Mouse (Mus musculus) MEL (cell line): ENCODE data around the gene Pycr2. TPM values are rescaled to one million over a fixed set of nuclear protein-coding genes. Genes with fewer than 3 reads are reported as not detected.

ENCODE experiments used
- DNase-seq: peaks from one replicate; pipeline ENCODE4 v3.0.0; 2011; ENCODE audit warnings: low read depth, low spot score
- H3K27ac ChIP-seq: 2 replicates; pipeline ENCODE4 v1.5.1; 2012; ENCODE audit warnings: low read depth, mild to moderate bottlenecking, control low read depth, low read length, moderate library complexity; ENCODE audit not compliant: control insufficient read depth
- H3K27me3 ChIP-seq, 2 experiments: fragments of 150-350 bp in 1 of 2; sonication (generic) in 1 of 2; 2 replicates each; pipeline ENCODE4 v1.6.1; 2012; ENCODE audit warnings: low read length in 2 of 2, mild to moderate bottlenecking in 2 of 2, improper control_type of control experiment in 1 of 2, moderate library complexity in 1 of 2; ENCODE audit not compliant: insufficient read depth in 2 of 2, control insufficient read depth in 1 of 2
- H3K36me3 ChIP-seq, 2 experiments: 2 replicates each; pipeline ENCODE4 v1.6.1; 2012 to 2014; ENCODE audit warnings: low read length in 2 of 2, improper control_type of control experiment in 1 of 2, inconsistent platforms in 1 of 2, mild to moderate bottlenecking in 1 of 2; ENCODE audit not compliant: insufficient read depth in 2 of 2, control insufficient read depth in 1 of 2
- H3K4me1 ChIP-seq, 2 experiments: fragments of 150-350 bp in 1 of 2; sonication (generic) in 1 of 2; 2 replicates each; pipeline ENCODE4 v1.6.1; 2012; ENCODE audit warnings: low read length in 2 of 2, improper control_type of control experiment in 1 of 2, mild to moderate bottlenecking in 1 of 2; ENCODE audit not compliant: insufficient read depth in 2 of 2, control insufficient read depth in 1 of 2
- H3K4me3 ChIP-seq, 2 experiments: fragments of 150-350 bp in 1 of 2; sonication (generic) in 1 of 2; 2 replicates each; pipeline ENCODE4 v1.5.1; 2012; ENCODE audit warnings: low read depth in 2 of 2, low read length in 2 of 2, mild to moderate bottlenecking in 2 of 2, moderate library complexity in 2 of 2, control low read depth in 1 of 2, improper control_type of control experiment in 1 of 2; ENCODE audit not compliant: control insufficient read depth in 1 of 2, insufficient read depth in 1 of 2
- H3K79me2 ChIP-seq: 2 replicates; pipeline ENCODE4 v1.6.1; 2012; ENCODE audit warnings: mild to moderate bottlenecking, low read length, moderate library complexity; ENCODE audit not compliant: control insufficient read depth, poor library complexity, insufficient read depth
- H3K9ac ChIP-seq: 2 replicates; pipeline ENCODE4 v1.6.1; 2012; ENCODE audit warnings: low read depth, mild to moderate bottlenecking, control low read depth, low read length, moderate library complexity; ENCODE audit not compliant: control insufficient read depth, poor library complexity, severe bottlenecking
- H3K9me3 ChIP-seq: fragments of 150-350 bp; sonication (generic); replicated peaks from 2 replicates; pipeline ENCODE4 v1.6.1; 2012; ENCODE audit warnings: mild to moderate bottlenecking, low read length, improper control_type of control experiment, moderate library complexity; ENCODE audit not compliant: insufficient read depth
- BHLHE40 ChIP-seq: IDR thresholded peaks from 2 replicates; pipeline ENCODE4 v1.6.1; 2012; ENCODE audit warnings: low read depth, mild to moderate bottlenecking, inconsistent platforms, low read length, improper control_type of control experiment, borderline replicate concordance
- CHD1 ChIP-seq: IDR thresholded peaks from 2 replicates; pipeline ENCODE4 v1.6.1; 2012; ENCODE audit warnings: low read depth, mild to moderate bottlenecking, inconsistent platforms, low read length, improper control_type of control experiment
- CTCF ChIP-seq, 3 experiments: IDR thresholded peaks in 2 of 3; conservative IDR thresholded peaks in 1 of 3; 2 replicates each; pipeline ENCODE4 v1.5.1; 2011 to 2012; ENCODE audit warnings: low read length in 3 of 3, low read depth in 2 of 3, mild to moderate bottlenecking in 2 of 3, improper control_type of control experiment in 1 of 3, inconsistent platforms in 1 of 3, mixed read lengths in 1 of 3, moderate library complexity in 1 of 3; ENCODE audit not compliant: control insufficient read depth in 1 of 3, insufficient read depth in 1 of 3, poor library complexity in 1 of 3, severe bottlenecking in 1 of 3
- ELF1 ChIP-seq: IDR thresholded peaks from 2 replicates; pipeline ENCODE4 v1.6.1; 2014; ENCODE audit warnings: low read depth, mild to moderate bottlenecking, inconsistent platforms, low read length, improper control_type of control experiment, moderate library complexity
- EP300 ChIP-seq, 2 experiments: IDR thresholded peaks; 2 replicates each; pipeline ENCODE4 v1.6.1; 2011; ENCODE audit warnings: improper control_type of control experiment in 2 of 2, low read length in 2 of 2, low read depth in 1 of 2, mild to moderate bottlenecking in 1 of 2
- ETS1 ChIP-seq: IDR thresholded peaks from 2 replicates; pipeline ENCODE4 v1.6.1; 2012; ENCODE audit warnings: low read depth, mild to moderate bottlenecking, inconsistent platforms, low read length, improper control_type of control experiment, moderate library complexity
- GABPA ChIP-seq: IDR thresholded peaks from 2 replicates; pipeline ENCODE4 v1.6.1; 2012; ENCODE audit warnings: low read depth, mild to moderate bottlenecking, inconsistent platforms, low read length, improper control_type of control experiment, moderate library complexity
- GATA1 ChIP-seq: IDR thresholded peaks from 2 replicates; pipeline ENCODE4 v1.6.1; 2011; ENCODE audit warnings: low read depth, low read length, improper control_type of control experiment
- HCFC1 ChIP-seq: IDR thresholded peaks from 2 replicates; pipeline ENCODE4 v1.6.1; 2012; ENCODE audit warnings: low read depth, mild to moderate bottlenecking, inconsistent platforms, low read length, improper control_type of control experiment, moderate library complexity
- JUND ChIP-seq: IDR thresholded peaks from 2 replicates; pipeline ENCODE4 v1.6.1; 2011; ENCODE audit warnings: low read depth, mild to moderate bottlenecking, improper control_type of control experiment, low read length
- MAFK ChIP-seq: IDR thresholded peaks from 2 replicates; pipeline ENCODE4 v1.6.1; 2011; ENCODE audit warnings: low read depth, mild to moderate bottlenecking, low read length, improper control_type of control experiment, borderline replicate concordance
- MAX ChIP-seq: IDR thresholded peaks from 2 replicates; pipeline ENCODE4 v1.6.1; 2011; ENCODE audit warnings: low read length, improper control_type of control experiment
- MAZ ChIP-seq: IDR thresholded peaks from 2 replicates; pipeline ENCODE4 v1.6.1; 2012; ENCODE audit warnings: low read depth, mild to moderate bottlenecking, inconsistent platforms, low read length, improper control_type of control experiment
- MEF2A ChIP-seq: IDR thresholded peaks from 2 replicates; pipeline ENCODE4 v1.6.1; 2014; ENCODE audit warnings: low read depth, mild to moderate bottlenecking, inconsistent platforms, low read length, improper control_type of control experiment; ENCODE audit not compliant: poor library complexity, insufficient replicate concordance, severe bottlenecking; ENCODE audit errors: extremely low read depth
- MXI1 ChIP-seq: IDR thresholded peaks from 2 replicates; pipeline ENCODE4 v1.6.1; 2011; ENCODE audit warnings: mild to moderate bottlenecking, low read depth, low read length, improper control_type of control experiment
- MYB ChIP-seq: IDR thresholded peaks from 2 replicates; pipeline ENCODE4 v1.6.1; 2011; ENCODE audit warnings: mild to moderate bottlenecking, low read depth, low read length, improper control_type of control experiment
- NRF1 ChIP-seq: IDR thresholded peaks from 2 replicates; pipeline ENCODE4 v1.6.1; 2014; ENCODE audit warnings: low read depth, mild to moderate bottlenecking, inconsistent platforms, low read length, improper control_type of control experiment, moderate library complexity; ENCODE audit not compliant: poor library complexity, insufficient read depth, severe bottlenecking
- POLR2A ChIP-seq, 2 experiments: IDR thresholded peaks; 2 replicates each; pipeline ENCODE4 v1.6.1; 2011 to 2012; ENCODE audit warnings: low read length in 2 of 2, mild to moderate bottlenecking in 2 of 2, control low read depth in 1 of 2, improper control_type of control experiment in 1 of 2, low read depth in 1 of 2, moderate library complexity in 1 of 2; ENCODE audit not compliant: control insufficient read depth in 1 of 2, insufficient read depth in 1 of 2, poor library complexity in 1 of 2
- POLR2AphosphoS2 ChIP-seq: IDR thresholded peaks from 2 replicates; pipeline ENCODE4 v1.6.1; 2011; ENCODE audit warnings: low read length, improper control_type of control experiment
- RCOR1 ChIP-seq: IDR thresholded peaks from 2 replicates; pipeline ENCODE4 v1.6.1; 2012; ENCODE audit warnings: low read depth, mild to moderate bottlenecking, inconsistent platforms, low read length, improper control_type of control experiment
- TAL1 ChIP-seq: IDR thresholded peaks from 2 replicates; pipeline ENCODE4 v1.6.1; 2012; ENCODE audit warnings: mild to moderate bottlenecking, inconsistent platforms, low read length, moderate library complexity, mixed read lengths
- TBP ChIP-seq: IDR thresholded peaks from 2 replicates; pipeline ENCODE4 v1.8.0; 2011; ENCODE audit warnings: low read depth, low read length, improper control_type of control experiment
- TCF12 ChIP-seq: IDR thresholded peaks from 2 replicates; pipeline ENCODE4 v1.6.1; 2014; ENCODE audit warnings: low read depth, mild to moderate bottlenecking, inconsistent platforms, low read length, improper control_type of control experiment, moderate library complexity
- USF1 ChIP-seq: IDR thresholded peaks from 2 replicates; pipeline ENCODE4 v1.6.1; 2014; ENCODE audit warnings: low read depth, mild to moderate bottlenecking, inconsistent platforms, low read length, improper control_type of control experiment, moderate library complexity
- USF2 ChIP-seq, 2 experiments: IDR thresholded peaks; 2 replicates each; pipeline ENCODE4 v1.6.1; 2011 to 2012; ENCODE audit warnings: improper control_type of control experiment in 2 of 2, low read length in 2 of 2, borderline replicate concordance in 1 of 2, inconsistent platforms in 1 of 2, low read depth in 1 of 2, mild to moderate bottlenecking in 1 of 2; ENCODE audit not compliant: insufficient read depth in 1 of 2
- ZC3H11A ChIP-seq: IDR thresholded peaks from 2 replicates; pipeline ENCODE4 v1.6.1; 2012; ENCODE audit warnings: low read depth, mild to moderate bottlenecking, inconsistent platforms, low read length, improper control_type of control experiment
- ZNF384 ChIP-seq: IDR thresholded peaks from 2 replicates; pipeline ENCODE4 v1.6.1; 2012; ENCODE audit warnings: low read depth, mild to moderate bottlenecking, inconsistent platforms, low read length, improper control_type of control experiment
- polyA plus RNA-seq, 2 experiments: library from polyadenylated mRNA; stranded (reverse) in 1 of 2; unstranded in 1 of 2; fragments of >175 nt in 1 of 2; fragments of >200 nt in 1 of 2; gene quantifications; 2 replicates each; pipeline versions ENCODE4 v1.2.1 to v1.2.4; 2012; ENCODE audit warnings: low replicate concordance in 2 of 2, low read depth in 1 of 2; ENCODE audit not compliant: insufficient read length in 2 of 2, insufficient read depth in 1 of 2, missing spikeins in 1 of 2
- total RNA-seq: library from RNA; depleted of rRNA; stranded (reverse); fragments of 300-350 nt; gene quantifications from 2 replicates; pipeline ENCODE4 v1.2.3, GENCODE M21; 2012

The Pycr2 gene
- total and polyA plus RNA-seq, 3 experiments: 125 to 183 TPM; not detected in 1

DNA sequence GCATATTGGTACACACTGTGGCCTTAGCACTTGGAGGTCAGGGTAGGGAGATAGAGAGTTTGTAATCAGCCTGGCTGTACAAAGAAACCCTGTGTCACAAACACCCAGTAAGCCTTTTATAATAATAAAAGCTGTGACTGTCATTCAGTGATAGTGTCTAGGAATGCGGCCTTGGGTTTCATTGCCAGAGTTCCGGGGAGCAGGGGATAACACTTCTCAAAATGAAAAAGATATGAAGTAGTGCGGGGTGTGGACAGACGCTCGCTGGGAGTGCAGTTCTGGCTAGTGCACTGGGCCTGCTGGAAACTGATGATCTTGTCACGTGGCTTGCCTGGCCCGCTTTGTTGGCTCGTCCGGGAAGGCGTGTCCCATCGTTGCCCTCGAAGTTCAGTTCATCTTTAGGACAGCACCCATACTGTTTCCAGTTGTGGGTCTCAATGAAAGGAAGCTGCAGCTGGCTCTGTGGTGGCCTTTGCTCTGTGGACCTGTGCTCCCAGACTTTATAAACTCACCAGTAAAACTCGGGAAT, 33.9 kb upstream of the Pycr2 start:
- H3K4me3 ChIP-seq: peak overlapping the region; percentile 1 to 11; a peak in 1 of 4 replicates
- H3K27me3 ChIP-seq: no peaks in the 10 kb centered on the region
- peak overlapping the region; percentile 47 for H3K27ac ChIP-seq
- no peaks in the 10 kb centered on the region for H3K9me3 ChIP-seq
- H3K36me3 ChIP-seq: peaks cover 10 to 12% of the 10 kb centered on the region in 2 experiments
- TF ChIP-seq ZC3H11A (no peak), HCFC1 (no peak), POLR2AphosphoS2 (no peak), BHLHE40 (peak; percentile 27; the same call in 1 of the 2 replicates), MAX (peak; percentile 91), MXI1 (peak; percentile 83), ELF1 (no peak), MAFK (no peak), ETS1 (no peak; the same call in 1 of the 2 replicates), EP300 (IDR thresholded peaks at IDR 0.05; ENCODE audit: low read depth in 1 of 2, low read length in 2 of 2) (peak; percentile 40 to 44; a peak in 1 of 4 replicates), JUND (no peak), TAL1 (peak; percentile 24; the same call in 1 of the 2 replicates), ZNF384 (no peak), USF2 (IDR thresholded peaks at IDR 0.05; ENCODE audit: borderline replicate concordance in 1 of 2, insufficient read depth in 1 of 2, low read depth in 1 of 2, low read length in 2 of 2) (peak in 1 of 2 experiments; percentile 51; a peak in 1 of 4 replicates), NRF1 (no peak), POLR2A (IDR thresholded peaks at IDR 0.05; ENCODE audit: control insufficient read depth in 1 of 2, insufficient read depth in 1 of 2, low read depth in 1 of 2, low read length in 2 of 2, poor library complexity in 1 of 2) (no peak), USF1 (peak; percentile 91), CTCF (IDR thresholded peaks at IDR 0.05 in 2 of 3, conservative IDR thresholded peaks at IDR 0.05 in 1 of 3; ENCODE audit: control insufficient read depth in 1 of 3, insufficient read depth in 1 of 3, low read depth in 2 of 3, low read length in 3 of 3, poor library complexity in 1 of 3, severe bottlenecking in 1 of 3) (no peak), GATA1 (peak; percentile 19; the same call in 1 of the 2 replicates), MEF2A (no peak), CHD1 (no peak), TCF12 (peak; percentile 18; the same call in 1 of the 2 replicates), RCOR1 (no peak), GABPA (no peak), MAZ (no peak), TBP (0 out of 2 replicates have a peak, but pooled peaks have one; percentile 16), MYB (0 out of 2 replicates have a peak, but pooled peaks have one; percentile 4)
- no peaks in the 10 kb centered on the region for H3K79me2 ChIP-seq
- peak overlapping the region; percentile 11; the same call in 1 of the 2 replicates for H3K9ac ChIP-seq
- H3K4me1 ChIP-seq: peaks cover 2 to 10% of the 10 kb centered on the region in 2 experiments; a peak in 3 of 4 replicates
- DNase-seq: peak; percentile 83
